Mouse (Mus musculus) limb, embryonic 14.5 days (tissue): ENCODE results near the gene Cxcl10. TPM values are rescaled to one million over a fixed set of nuclear protein-coding genes. Genes with fewer than 3 reads are reported as not detected.

ENCODE experiments used
- ATAC-seq: fragments of 200-750 bp; cut with Nextera tagmentation; 2 replicates; pipeline ENCODE4 v1.8.0; 2017; ENCODE audit warnings: low read depth, moderate number of reproducible peaks, moderate TSS enrichment; ENCODE audit not compliant: low FRiP score
- DNase-seq: peaks from one replicate; pipeline ENCODE4 v3.0.0-alpha.2; 2015; ENCODE audit warnings: low spot score
- H3K27ac ChIP-seq: fragments of 300-500 bp; sonication (generic); replicated peaks from 2 replicates; pipeline ENCODE4 v1.5.1; 2014; ENCODE audit warnings: low read depth, mild to moderate bottlenecking, low read length, moderate library complexity, mixed read lengths
- H3K27me3 ChIP-seq: fragments of 300-500 bp; sonication (generic); 2 replicates; pipeline ENCODE4 v1.6.1; 2014; ENCODE audit warnings: low read length, mixed read lengths; ENCODE audit not compliant: control insufficient read depth, insufficient read depth
- H3K36me3 ChIP-seq: fragments of 300-500 bp; sonication (generic); 2 replicates; pipeline ENCODE4 v1.6.1; 2014; ENCODE audit warnings: mild to moderate bottlenecking, low read length, moderate library complexity, mixed read lengths; ENCODE audit not compliant: control insufficient read depth, insufficient read depth
- H3K4me1 ChIP-seq: fragments of 300-500 bp; sonication (generic); 2 replicates; pipeline ENCODE4 v1.6.1; 2014; ENCODE audit warnings: antibody characterized with exemption, low read length, mixed read lengths; ENCODE audit not compliant: control insufficient read depth, insufficient read depth
- H3K4me2 ChIP-seq: fragments of 300-500 bp; sonication (generic); replicated peaks from 2 replicates; pipeline ENCODE4 v1.6.1; 2014; ENCODE audit warnings: low read depth, mild to moderate bottlenecking, low read length, moderate library complexity; ENCODE audit not compliant: severe bottlenecking
- H3K4me3 ChIP-seq: fragments of 300-500 bp; sonication (generic); replicated peaks from 2 replicates; pipeline ENCODE4 v1.5.1; 2014; ENCODE audit warnings: low read length
- H3K9ac ChIP-seq: fragments of 300-500 bp; sonication (generic); 2 replicates; pipeline ENCODE4 v1.6.1; 2014; ENCODE audit warnings: mild to moderate bottlenecking, low read depth, low read length, moderate library complexity; ENCODE audit not compliant: severe bottlenecking
- H3K9me3 ChIP-seq: fragments of 300-500 bp; sonication (generic); 2 replicates; pipeline ENCODE4 v1.6.1; 2016; ENCODE audit warnings: low read length; ENCODE audit not compliant: control insufficient read depth
- POLR2A ChIP-seq: fragments of 200-500 bp; IDR thresholded peaks from 2 replicates; pipeline ENCODE4 v1.8.0; 2012; ENCODE audit warnings: inconsistent platforms, mild to moderate bottlenecking, moderate library complexity, borderline replicate concordance; ENCODE audit not compliant: insufficient read depth, insufficient read length; ENCODE audit errors: extremely low read depth
- WGBS: fragments of 180-500 bp; shearing (Covaris S2); extraction: QIAGEN DNeasy Blood & Tissue Kit; methylation state at CpG from one replicate; pipeline ENCODE4 v1.1.7; 2014; 5-methylcytosine and 5-hydroxymethylcytosine counted together
- polyA plus RNA-seq, 2 experiments: library from polyadenylated mRNA; depleted of rRNA in 1 of 2; stranded (reverse) in 1 of 2; unstranded in 1 of 2; fragments of >200 nt; fragmentation: Nextera tagmentation in 1 of 2; extraction: Ambion mirVana in 1 of 2; gene quantifications; 2 replicates each; pipeline versions ENCODE4 v1.2.1 to v1.2.3; 2012 to 2014

Gene Cxcl10
- polyA plus RNA-seq, 2 experiments = 0.51 to 1.4 TPM

DNA sequence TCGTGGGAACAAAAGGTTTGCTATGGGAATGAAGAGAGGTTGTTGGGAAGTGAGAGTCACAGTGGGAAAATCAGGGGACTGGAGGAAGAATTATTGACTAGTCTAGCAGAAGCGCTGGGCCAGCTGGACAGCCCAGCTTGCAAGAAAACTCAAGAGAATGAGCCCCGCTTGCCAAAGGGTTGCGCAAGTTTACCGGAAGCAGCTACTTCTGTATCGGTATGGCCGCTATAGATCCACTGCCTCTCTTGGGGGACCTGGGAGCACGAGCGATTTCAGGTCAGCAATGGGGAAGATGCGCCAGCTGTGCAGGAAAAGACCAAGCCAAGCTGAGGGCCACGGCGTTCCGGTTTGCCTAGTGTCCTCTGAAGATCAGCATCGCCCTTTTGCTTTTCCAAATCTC, 30.1 kb downstream of the Cxcl10 start:
- Histone ChIP-seq H3K4me2 (no peak overlapping the region), H3K27me3 (no peaks in the 10 kb centered on the region), H3K4me1 (no peaks in the 10 kb centered on the region), H3K4me3 (no peak overlapping the region), H3K27ac (no peak overlapping the region), H3K36me3 (no peaks in the 10 kb centered on the region), H3K9me3 (no peaks in the 10 kb centered on the region), H3K9ac (no peak overlapping the region)
- no peak for TF ChIP-seq POLR2A
- ATAC-seq = no peak
- WGBS = 88% methylated on average over 14 of the region's 14 CpGs
- DNase-seq = no peak

DNA sequence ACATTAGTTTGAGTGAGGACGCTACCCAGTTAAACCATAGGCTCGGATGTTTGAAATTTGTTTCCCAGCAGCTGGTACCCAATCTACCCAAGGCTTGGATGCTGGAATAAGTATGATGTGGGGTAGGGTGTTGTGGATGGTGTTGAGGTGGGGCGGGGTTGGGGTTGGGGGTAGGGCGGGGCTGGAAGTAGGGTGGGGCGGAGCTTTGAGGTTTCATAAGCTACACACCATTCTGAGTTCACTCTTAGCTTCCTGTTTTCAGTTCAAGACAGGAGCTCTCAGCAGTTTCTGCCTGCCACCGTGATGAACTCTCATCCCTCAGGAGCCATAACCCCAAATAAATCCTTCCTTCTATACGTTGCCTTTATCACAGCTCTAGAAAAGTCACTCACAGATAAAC, 30.6 kb downstream of the Cxcl10 start:
- no peak overlapping the region for H3K4me3 ChIP-seq
- H3K9me3 ChIP-seq = no peaks in the 10 kb centered on the region
- no peaks in the 10 kb centered on the region for H3K4me1 ChIP-seq
- H3K9ac ChIP-seq = no peak overlapping the region
- no peak for TF ChIP-seq POLR2A
- H3K27ac ChIP-seq = no peak overlapping the region
- no peak overlapping the region for H3K4me2 ChIP-seq
- 83% methylated on average over 7 of the region's 7 CpGs for WGBS
- ATAC-seq = no peak
- DNase-seq = no peak
- no peaks in the 10 kb centered on the region for H3K36me3 ChIP-seq
- H3K27me3 ChIP-seq = no peaks in the 10 kb centered on the region

DNA sequence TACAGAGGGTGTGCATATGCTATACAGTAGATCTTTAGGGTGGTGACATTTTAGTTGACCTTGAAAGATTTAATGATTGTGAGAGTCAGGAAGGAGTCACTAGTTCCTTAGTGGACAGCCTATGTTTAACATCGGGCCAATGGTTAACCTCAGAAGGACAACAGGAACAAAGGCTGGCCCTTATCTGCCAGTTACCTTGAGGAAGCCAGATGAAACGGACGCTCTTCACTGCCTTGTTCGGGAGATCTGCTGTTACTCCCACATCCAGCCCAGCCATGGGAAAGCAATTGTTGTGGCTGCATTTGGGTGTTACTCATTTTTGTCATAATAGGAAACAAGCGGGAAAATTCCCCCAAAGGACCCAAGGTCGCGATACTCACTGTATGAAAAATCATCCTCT, 34.9 kb downstream of the Cxcl10 start:
- DNase-seq = no peak
- Histone ChIP-seq H3K36me3 (no peaks in the 10 kb centered on the region), H3K27ac (no peak overlapping the region), H3K9me3 (no peaks in the 10 kb centered on the region), H3K4me3 (no peak overlapping the region), H3K9ac (no peak overlapping the region), H3K4me1 (peaks cover 1% of the 10 kb centered on the region), H3K4me2 (no peak overlapping the region), H3K27me3 (no peaks in the 10 kb centered on the region)
- no peak for TF ChIP-seq POLR2A
- no peak for ATAC-seq
- 73% methylated on average over 7 of the region's 7 CpGs for WGBS

DNA sequence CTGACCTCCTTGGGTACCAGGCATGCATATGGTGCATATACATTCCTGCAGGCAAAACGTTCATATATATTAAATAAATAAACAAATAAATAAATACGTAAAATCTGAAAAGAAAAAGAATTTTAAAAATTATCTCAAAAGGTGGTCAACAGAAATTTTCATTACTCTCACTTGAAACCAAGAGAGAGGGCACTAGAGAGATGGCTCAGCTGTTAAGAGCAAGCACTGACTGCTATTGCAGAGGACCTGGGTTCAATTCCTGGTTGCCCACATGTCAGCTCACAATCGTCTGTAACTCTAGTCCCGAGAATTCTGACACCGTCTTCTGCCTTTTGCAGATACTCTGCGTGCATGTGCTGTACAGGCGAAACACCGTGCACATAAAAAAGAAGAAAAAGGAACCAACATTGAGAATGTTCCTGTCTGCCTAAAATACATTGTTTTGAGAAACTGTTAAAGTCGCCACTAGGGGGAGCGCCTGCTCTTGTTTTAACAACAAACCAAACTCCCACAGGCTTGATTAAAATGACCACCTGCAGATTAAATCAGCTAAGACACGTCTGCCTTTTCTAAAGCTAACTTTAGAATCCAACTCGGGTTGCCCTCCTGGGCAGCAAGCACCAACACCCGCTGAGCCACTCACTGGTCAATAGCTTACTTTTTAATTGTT, 36.5 kb downstream of the Cxcl10 start:
- Histone ChIP-seq H3K27ac (no peak overlapping the region), H3K4me1 (peaks cover 5% of the 10 kb centered on the region), H3K27me3 (no peaks in the 10 kb centered on the region), H3K9ac (no peak overlapping the region), H3K4me2 (no peak overlapping the region; the same call in 1 of the 2 replicates), H3K9me3 (no peaks in the 10 kb centered on the region), H3K36me3 (peaks cover under 1% of the 10 kb centered on the region; the same call in 1 of the 2 replicates), H3K4me3 (no peak overlapping the region)
- TF ChIP-seq POLR2A = no peak
- DNase-seq (peak; percentile 89), ATAC-seq (peak; percentile 30; the same call in 1 of the 2 replicates)
- WGBS = 13% methylated on average over 13 of the region's 13 CpGs

DNA sequence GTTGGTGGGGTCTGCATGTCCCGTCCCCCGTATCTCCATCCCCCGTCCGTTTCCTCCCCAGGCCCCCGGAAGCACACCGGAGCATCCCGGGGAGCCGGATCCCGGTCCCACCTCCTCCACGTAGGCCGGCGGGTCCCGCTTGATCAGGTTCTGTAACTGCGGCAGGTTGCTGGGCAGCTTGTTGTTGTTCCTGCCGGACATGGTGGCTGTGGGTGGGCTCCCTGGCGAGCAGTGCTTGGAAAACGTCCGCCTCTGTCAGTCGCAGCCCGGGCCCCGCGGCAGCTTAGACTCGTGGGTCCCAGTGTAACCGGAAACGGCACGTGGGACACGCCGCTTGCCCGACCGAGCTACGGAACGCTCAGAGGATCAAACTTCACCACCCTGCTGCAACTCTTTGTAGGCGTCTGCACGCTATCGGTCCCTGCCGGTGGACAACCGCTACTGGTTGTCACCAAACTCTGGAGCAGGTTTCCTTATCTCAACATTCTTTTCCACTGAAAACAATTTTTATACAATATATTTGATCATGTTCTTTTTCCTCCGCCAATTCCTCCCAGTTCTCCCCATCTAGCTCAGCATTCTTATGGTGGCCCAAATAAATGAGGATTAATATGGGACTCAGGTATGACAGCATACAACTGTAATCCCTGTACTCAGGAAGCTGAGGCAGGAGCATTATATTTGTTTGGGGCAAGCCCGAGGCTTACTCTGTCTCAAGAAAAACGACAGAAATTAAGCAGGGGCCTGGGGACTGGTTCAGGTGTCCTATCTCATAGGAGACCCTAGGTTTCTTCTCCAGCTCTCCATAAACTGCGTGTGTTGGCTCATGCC, 38.8 kb downstream of the Cxcl10 start, which contains the start of gene Sdad1:
TSS of gene Sdad1 (minus strand) at position 799 of the 831 bp plus-strand sequence.
- DNase-seq (peak; percentile 93), ATAC-seq (peak; percentile 94)
- Histone ChIP-seq H3K4me3 (peak within 1 kb of the TSS; percentile 86), H3K9me3 (no peaks in the 10 kb centered on the region), H3K27ac (peak within 1 kb of the TSS; percentile 78), H3K4me2 (peak within 1 kb of the TSS; percentile 56), H3K4me1 (peaks cover 5% of the 10 kb centered on the region), H3K27me3 (no peaks in the 10 kb centered on the region), H3K9ac (peak within 1 kb of the TSS; percentile 88), H3K36me3 (peaks cover 15% of the 10 kb centered on the region)
- 0 out of 2 replicates have a peak, but pooled peaks have one; percentile 19 for TF ChIP-seq POLR2A
- 3% methylated on average over 40 of the region's 41 CpGs for WGBS
